8 mouse cellular contexts compared by ENCODE assay signal in the genomic region with DNA sequence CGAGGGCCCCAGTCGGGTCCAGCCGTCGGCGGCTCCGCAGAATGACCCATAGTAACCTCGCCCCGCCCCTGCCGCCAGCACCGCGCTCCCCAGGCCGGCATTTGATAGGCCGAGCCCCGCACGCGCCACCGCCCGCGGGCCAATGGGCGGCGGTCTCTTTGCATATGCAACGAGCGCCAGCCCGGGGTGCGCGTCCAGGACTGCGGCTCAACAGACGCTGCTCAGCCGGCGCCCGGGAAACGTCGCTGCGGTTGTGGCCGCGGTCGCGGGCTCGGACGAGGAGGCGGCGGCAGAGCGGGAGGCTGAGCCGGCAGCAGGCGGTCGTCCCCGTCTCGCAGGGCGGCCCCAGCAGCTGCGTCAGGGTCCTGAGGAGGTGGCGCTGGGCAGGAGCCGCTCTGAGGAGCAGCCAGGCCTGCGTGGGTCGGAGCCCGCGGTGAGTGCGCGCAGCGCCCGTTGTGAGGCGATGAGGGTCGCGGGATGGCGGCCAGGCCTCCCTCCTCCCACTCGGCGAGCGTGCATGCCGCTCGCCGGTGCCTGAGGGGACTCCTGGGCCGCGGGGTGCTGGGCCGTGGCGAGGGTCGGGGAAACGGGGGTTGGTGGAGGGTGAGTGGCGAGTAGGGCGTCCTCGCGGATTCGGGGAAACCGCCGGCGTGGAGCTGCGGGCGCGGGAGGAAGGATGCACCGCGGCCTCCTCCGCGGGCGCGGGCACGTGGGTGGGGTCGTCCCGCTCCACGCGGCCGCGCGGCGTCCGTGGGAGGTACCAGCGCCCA. TPM values are rescaled to one million over a fixed set of nuclear protein-coding genes. Genes with fewer than 3 reads are reported as not detected.
DNase-seq lines count a peak whose midpoint lies in the region; ATAC-seq lines count a peak whose summit lies in the region.

Gene Acsl3, plus strand, starts transcription at position 155 of the 770 bp plus-strand sequence.
Gene Utp14b, plus strand, starts transcription at position 368 of the 770 bp plus-strand sequence.

- H3K4me3 ChIP-seq in hindbrain, embryonic 15.5 days: peak within 1 kb of the TSS; percentile 75

- H3K36me3 ChIP-seq in hindbrain, embryonic 15.5 days: no peaks in the 10 kb centered on the region

- under 1% methylated on average over 93 of the region's 104 CpGs for WGBS in hindbrain, embryonic 15.5 days

- H3K4me1 ChIP-seq in hindbrain, embryonic 15.5 days (replicated peaks): peaks cover 34% of the 10 kb centered on the region

- H3K9me3 ChIP-seq in hindbrain, embryonic 15.5 days: no peaks in the 10 kb centered on the region

- peak; percentile 100 for ATAC-seq in hindbrain, embryonic 15.5 days (ENCODE audit: low FRiP score, low read depth)

- peak within 1 kb of the TSS; percentile 98 for H3K27ac ChIP-seq in hindbrain, embryonic 15.5 days (replicated peaks)

- peak within 1 kb of the TSS; percentile 91 for H3K9ac ChIP-seq in hindbrain, embryonic 15.5 days

- peak; percentile 94 for DNase-seq in WW6 (ENCODE audit: low read depth, low spot score)
- DNase-seq in cerebellum, postnatal 36 days: peak; percentile 94 to 97
- peak; percentile 96 to 97 for DNase-seq in frontal cortex, postnatal 36 days (ENCODE audit: low spot score in 2 of 2)
- peak; percentile 96 for DNase-seq in left cerebral cortex, adult 11 months (ENCODE audit: low spot score)
- DNase-seq in lung, postnatal 36 days: peak; percentile 97
- DNase-seq in retina, embryonic 14.5 days (ENCODE audit: low spot score): peak; percentile 99
- DNase-seq in thymus, postnatal 36 days: peak; percentile 94 to 96

- peak within 1 kb of the TSS; percentile 73 for H3K4me2 ChIP-seq in hindbrain, embryonic 15.5 days

- H3K27me3 ChIP-seq in hindbrain, embryonic 15.5 days: no peaks in the 10 kb centered on the region

RNA-seq across cellular contexts. Expression of gene Acsl3, which starts in this region (rescaled TPM):
- polyA plus RNA-seq in hindbrain, embryonic 15.5 days (2015; fragmentation: Nextera tagmentation; extraction: Ambion mirVana): 99.2 and 105 TPM in 2 replicates

RNA-seq across cellular contexts. Expression of gene Utp14b, which starts in this region (rescaled TPM):
- polyA plus RNA-seq in hindbrain, embryonic 15.5 days (2015; fragmentation: Nextera tagmentation; extraction: Ambion mirVana): 1.8 and 2.1 TPM in 2 replicates

Comparison
In these comparisons a context has a peak if more than half of its experiments do, and no peak if none do; other contexts are left out.
1. Peak in every context shown above with its lines: DNase-seq, ATAC-seq, H3K4me3 ChIP-seq and H3K27ac ChIP-seq.